Mouse (Mus musculus) ES-Bruce4 (cell line): Measurements from ENCODE around the gene Bdh1.

Experiments used
- CTCF ChIP-seq: IDR thresholded peaks from one replicate; pipeline ENCODE4 v1.8.1; 2011; ENCODE audit warnings: low read depth, low read length
- EP300 ChIP-seq: IDR thresholded peaks from 2 replicates; pipeline ENCODE4 v1.6.1; 2011; ENCODE audit warnings: low read depth, low read length; ENCODE audit not compliant: insufficient read depth

DNA sequence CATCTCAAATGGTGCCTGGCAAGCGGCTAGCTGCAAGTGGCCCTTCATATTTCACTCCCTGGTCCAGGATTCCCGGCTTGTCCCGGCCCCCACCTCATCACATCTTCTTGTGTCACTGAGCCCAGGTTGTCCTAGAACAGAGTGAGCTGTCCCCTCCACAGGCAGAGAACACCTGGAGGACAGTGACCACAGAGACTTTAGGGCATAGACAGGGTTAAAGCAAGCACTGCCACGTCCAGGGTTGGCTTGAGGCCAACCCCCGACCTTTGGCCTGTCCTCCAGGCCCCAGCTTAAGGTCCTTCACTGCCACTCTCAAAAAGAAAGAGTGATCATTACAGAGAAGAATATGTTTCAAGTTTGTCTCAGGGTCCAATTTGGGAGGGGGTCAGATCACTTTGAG lies 2.6 kb upstream of the Bdh1 start:
- TF ChIP-seq EP300 (no peak), CTCF (no peak)
